Mouse (Mus musculus) lung, adult 2 months (tissue): ENCODE results near the gene Plce1.

Experiments
- CTCF ChIP-seq: fragments of 200-500 bp; IDR thresholded peaks from 2 replicates; pipeline ENCODE4 v1.5.1; 2011; ENCODE audit warnings: mild to moderate bottlenecking, low read length, control low read depth; ENCODE audit not compliant: insufficient read depth
- POLR2A ChIP-seq: fragments of 200-500 bp; IDR thresholded peaks from 2 replicates; pipeline ENCODE4 v1.6.1; 2011; ENCODE audit warnings: low read depth, mild to moderate bottlenecking, control low read depth, low read length, borderline replicate concordance; ENCODE audit errors: extremely low read depth

GRCm38 (mm10) chr19:38596096-38596495 lies 115.2 kb downstream of the Plce1 start:
- TF ChIP-seq CTCF (no peak), POLR2A (no peak)
